Mouse (Mus musculus) skeletal muscle tissue, adult 2 months (tissue): Measurements from ENCODE around the gene Cwc27.

Experiments
- DNase-seq: peaks from one replicate; pipeline ENCODE4 v3.0.0-alpha.2; 2012; ENCODE audit warnings: low read depth, low spot score

Cwc27 gene

DNA sequence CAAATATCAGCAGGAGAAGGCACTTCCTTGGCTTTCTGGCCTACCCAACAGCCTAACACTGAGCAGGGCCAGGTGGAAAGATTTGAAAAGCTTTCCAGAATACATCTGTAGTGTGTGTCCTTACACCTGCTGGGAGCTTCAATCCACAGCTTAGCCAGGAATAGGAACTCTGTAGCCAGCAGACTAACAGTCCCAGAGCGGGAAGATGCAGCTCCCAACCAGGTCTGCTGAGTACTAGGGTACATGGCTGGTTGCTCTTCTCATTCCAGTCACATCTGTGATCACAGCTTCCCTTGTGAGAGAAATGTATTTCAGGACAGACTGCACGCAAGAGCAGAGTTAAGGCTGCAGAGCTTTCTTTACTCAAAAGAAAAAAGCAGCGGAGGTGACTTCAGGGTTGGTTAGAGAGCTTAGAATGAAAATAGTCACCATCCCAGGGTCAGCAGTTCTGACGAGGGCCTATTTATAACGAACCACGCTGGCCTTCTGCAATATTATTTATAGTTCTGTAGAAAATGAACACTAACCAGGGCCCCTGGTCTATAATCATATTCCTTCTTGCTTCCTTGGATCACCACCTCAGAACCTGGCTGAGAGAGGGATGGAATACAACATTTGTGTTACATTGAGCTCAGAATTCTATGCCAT lies 171.0 kb downstream of the Cwc27 start:
- DNase-seq: peak; percentile 44

DNA sequence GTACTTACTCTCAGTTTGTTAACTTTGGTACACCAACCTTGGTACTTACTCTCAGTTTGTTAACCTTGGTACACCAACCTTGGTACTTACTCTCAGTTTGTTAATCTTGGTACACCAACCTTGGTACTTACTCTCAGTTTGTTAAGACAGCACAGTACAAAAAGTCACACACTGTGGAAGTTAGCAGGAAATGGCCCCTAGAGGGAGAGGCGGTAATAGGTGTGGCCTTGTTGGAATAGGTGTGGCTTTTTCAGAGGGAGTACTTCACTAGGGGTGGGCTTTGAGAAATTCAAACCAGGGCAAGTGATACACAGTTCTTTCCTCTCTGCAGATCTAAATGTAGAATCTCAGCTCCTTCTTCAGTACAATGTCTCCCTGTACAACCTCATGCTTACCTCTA lies 172.8 kb downstream of the Cwc27 start:
- DNase-seq: no peak

DNA sequence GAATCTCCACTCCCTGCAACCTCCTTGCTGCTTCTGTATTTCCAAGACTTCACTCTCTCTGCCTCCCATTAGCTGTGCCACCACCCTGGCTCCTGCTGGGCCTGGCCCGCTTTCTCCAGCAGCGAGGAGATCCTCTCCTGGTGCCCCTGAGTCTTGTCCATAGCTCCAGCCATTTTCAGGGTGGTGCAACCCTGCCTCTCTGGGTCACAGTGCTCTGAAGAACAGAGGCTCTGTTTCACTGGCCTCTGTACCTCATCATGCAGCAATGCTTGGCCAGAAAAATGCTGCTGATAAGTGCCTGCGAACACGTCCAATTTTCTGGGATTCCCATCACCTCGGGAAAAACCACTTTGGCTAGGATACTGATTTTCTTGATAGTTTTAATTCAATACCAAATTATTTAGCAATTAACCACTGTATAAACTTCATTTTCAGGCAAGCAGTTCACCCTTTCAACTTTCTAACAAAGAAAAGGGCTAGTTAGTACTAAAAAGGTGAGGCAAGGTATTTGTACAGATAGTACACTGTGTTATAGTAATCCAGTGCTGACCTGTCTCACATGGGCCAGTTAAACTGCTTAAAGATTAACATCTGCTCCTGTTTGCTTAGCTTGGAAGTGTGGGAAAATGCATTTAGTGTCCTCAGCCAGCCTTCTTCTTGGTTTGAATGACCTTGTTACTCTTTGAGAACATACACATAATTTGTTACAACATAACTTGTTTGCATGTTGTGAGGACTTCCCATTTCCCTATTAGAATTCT lies 176.1 kb downstream of the Cwc27 start:
- DNase-seq: no peak

DNA sequence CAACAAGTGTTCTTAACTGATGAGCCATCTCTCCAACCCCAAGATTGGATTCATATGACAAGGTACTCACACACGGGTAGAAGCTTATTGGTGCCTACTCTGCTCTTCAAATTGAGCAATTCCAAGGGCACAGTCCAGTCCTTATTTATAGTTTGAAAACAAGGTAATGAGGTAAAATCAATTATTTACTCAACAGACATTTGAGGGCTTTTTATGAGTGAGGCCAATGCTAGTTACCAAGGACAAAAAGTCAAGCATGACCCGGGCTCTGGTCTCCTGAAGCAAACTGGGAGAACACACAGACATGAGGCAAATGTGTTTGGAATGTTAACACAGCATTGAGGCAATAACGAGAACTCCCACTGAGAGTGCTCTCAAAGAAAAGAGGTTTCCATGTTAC lies 178.0 kb downstream of the Cwc27 start:
- no peak for DNase-seq

DNA sequence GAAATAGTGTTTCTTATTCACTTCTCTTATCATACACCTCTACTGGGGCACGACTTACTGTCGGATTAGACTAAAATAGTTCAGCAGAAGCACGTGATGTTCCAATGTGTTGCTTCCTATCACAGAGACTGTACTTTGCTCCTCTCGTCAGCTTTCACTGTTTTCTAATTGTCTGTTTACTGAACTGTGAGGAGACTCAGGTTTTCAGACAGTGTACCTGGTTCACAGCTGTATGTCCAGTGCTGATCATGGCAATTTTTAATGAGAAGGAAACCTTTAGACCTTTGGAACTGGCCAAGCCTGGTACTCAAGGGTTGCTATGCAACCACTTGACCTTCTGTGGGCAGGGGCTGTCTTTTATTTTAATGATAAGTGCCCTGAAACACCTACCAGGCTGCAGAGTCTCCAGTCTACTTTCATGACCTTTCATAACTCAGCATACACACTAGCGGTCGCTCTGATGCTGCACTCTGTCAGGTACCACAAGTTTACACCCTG lies 180.9 kb downstream of the Cwc27 start:
- DNase-seq: no peak

DNA sequence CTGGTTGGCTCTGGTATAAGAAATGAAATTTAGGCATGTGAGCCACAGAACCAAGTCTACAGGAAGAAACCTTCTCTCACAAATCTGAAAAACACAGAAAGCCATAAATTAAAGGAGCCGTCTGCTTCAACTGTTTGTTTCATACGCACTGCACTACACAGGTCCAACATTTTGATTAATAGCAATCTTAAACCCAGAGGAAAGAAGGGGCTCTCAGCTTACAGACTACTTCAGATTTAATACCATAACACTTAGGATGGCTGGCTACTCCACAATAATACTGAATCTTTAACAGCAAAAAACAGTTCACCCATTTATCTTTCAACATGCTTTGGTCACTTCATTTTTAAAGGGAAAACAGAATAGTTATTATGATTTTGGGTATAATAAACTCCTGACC lies 182.2 kb downstream of the Cwc27 start:
- DNase-seq: no peak

DNA sequence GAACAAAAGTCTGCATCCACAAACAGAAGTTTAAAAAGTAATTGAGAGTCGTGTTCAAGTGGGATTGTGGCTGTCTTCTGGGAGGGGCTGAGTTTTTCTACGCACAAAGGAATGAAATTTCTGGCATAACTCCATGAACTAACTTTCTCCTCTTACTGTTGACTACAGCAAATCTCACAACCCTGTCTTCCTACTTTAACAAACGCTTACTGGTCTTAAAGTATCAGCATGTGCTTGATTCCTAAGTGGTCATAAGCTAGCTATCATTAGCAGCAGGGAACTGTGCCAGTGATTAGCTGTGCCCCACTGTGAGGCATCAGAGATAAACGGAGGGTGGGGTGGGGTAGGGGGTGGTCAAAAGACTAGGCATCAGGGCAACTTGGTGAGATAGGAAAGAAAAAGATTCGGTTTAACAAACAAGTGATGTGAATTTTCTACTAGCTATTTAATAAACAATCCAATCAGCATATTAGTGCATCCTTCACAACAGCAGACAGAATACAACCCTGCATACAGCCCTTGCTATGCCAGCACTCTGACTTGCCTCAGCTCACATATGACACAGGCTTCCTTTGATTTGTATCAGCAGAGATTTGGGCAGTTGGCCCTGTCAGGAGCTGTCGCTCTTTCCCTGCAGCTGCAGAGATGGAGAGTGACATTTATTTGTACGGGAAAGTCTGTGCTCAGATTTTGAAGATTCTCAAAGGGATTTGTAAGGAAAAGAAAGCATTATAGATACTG lies 184.3 kb downstream of the Cwc27 start:
- DNase-seq: no peak

DNA sequence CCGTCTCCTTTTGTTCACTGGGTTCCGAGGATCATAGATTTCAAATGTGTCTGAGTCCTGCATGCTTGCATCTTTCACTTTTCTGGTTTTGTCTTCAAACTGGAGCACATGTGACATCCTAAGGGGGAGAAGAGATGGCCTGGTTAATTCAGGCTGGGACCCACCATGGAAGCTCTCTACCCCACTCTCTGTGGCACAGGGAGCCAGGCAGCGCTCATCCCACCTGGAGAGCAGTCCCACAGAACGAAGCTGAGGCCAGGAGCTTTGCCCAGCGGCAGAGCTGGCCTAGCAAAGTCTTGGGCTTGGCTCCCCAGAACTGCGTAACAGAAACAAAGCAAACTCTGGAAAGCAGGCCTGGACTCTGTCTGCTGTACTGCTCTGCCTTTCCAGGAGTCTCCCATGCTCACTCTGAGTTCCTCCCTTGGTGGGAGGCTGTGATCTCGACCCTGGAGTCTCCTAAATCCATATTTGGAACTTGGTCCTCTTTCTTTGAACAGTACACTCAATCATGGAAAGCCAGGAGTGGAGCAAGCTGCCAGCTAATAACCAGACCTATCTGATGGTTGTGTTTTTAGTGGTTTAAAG lies 185.2 kb downstream of the Cwc27 start:
- DNase-seq: no peak

DNA sequence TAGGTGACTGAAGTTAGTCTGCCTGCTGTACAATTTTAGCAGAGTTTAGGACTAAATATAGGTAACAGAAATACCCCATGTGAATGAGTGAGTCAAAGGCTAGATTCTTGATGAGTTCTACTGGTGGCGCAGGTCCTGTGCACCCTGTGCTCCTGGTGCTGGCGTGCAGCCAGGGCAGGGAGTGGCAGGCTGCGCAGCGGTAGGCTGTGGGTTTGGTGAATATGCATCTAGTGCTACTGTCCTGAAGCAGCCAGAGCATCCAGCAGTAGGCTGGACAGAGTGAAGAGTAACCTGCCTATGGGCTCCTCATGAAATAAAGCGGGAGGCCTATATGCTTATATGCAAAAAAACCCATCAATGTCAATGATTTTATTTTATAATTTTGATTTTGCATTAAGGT lies 186.1 kb downstream of the Cwc27 start:
- no peak for DNase-seq

DNA sequence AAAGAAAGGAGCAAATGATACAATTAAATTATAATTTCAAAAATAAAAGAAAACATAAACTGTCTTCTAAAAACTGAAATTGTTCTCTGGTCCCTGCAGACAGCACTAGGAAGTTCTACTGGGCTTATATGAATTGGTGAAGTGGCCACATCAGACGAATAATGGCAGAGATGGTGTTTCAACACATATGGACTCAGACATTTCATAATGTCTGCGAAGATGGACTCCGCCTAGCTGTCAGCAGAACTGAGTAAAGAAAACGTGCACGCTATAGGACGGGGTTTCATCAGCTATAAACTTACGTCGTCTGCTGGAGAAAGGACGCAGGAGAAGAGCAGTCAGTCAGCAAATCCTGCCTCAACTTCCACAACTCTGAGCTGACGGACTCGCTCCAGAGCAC lies 187.3 kb downstream of the Cwc27 start:
- DNase-seq: no peak

DNA sequence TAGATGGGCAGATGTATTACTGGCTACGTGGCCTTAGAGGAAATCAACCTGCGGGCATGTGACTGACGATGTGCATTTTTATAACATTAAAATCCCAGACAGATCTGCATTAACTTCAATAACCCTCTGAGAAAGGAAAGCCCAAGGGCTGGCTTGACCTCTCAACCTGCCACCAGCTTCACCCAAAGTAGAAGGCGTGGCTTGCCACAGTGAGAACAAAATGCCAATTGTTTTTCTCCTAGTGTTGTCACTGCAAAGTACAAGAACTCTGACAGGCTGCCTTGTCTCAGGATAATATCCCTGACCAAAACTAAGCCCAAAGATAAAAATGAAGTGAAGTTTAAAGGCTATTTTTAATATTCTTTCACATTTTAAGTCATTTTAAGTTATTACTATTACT lies 188.9 kb downstream of the Cwc27 start:
- no peak for DNase-seq

DNA sequence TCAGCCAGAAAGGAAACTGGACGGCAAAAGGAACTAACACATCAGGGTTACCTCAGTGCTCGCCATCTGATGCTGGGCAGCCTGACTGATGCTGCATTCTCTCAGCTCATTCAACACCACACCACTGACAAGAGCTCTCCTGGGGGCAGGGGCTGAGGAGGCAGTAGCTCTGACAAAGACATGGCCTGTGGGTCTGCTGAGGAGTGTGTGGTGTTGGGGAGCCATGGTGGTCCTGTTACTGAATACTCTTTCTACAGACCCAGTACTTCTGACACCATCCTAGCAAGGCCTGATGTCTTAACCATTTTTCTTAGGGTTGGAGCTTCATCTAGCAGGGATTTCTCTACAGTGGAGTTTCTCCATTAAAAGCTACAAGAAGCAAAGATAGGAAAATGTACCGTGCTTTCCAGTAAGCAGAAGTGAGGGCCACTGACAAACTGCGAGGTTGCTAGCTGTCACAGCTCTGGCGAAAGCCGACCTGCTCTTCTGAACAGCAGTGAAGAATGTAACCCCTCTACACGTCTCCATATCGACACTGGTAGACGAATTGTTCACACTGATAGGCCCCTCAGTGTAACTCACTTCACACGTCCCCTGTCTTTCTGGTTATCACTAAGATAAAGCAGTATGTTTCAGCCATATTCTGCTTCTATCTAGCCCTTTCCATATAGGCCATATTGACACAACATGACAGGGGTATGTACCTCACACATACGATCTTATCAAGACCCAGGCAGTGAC lies 189.6 kb downstream of the Cwc27 start:
- DNase-seq: no peak

DNA sequence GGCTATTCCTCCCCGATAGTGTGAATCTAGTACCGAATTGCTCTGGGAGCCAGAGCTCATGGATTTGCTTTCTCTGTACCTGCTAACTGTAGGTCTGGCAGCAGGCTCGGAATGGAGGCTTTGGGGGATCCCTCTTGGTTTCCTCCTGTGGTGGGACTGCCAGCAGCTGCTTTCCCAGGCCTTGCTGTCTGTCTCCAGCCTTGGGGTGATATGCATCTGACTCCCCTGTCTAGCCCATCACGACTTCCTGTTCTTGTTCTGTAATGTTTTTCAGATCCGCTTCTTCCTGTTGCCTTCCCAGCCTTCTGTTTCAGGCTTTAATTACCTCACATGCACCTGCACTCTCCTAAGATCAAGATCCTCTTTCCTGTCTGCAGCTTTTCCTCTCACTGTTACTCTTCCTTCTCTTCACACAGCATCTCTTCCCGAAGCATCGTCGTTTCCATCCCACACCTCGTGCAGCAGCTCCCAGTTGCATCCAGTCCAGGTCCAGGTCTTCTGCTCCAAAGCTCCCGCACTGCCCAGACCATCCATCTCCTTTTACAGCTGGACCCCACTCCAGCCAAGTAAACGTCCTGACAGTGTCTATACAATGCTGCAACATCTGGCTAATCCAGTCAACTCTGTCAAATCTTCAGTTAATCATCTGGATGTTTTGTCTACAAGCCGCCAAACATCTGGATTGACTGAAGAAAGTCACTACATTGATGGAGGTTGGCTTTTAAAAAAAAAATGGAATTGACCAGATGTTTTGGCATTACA lies 193.6 kb downstream of the Cwc27 start:
- DNase-seq: no peak

DNA sequence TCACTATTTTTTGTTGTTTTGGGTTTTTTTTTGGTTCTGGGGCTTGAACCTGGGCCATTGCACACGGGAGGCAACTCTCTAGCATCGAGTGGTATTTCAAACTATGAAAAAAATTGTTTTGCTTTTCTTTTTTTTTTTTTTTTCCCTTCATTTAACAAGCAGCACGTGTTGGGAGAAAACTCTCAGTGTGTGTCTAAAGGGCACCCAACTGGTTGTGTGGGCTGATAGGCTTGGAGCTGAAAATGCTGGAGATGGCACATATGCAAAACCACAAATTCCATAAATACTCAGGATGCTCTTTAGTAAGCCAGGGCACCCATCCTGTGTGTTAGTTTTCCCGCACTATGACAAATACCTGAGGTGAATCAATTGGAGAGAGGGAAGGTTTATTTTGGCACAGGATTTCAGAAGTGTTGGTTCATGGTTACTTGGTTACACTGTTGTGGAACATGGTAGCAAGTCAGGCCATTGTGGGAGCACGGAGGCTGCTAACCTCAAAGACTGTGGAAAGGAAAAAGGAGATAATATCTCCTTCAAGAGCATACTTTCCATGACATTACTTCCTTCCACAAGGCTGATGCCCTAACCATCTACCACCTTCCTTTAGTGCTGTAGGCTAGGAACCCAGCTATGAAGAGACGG lies 194.7 kb downstream of the Cwc27 start:
- DNase-seq: no peak

DNA sequence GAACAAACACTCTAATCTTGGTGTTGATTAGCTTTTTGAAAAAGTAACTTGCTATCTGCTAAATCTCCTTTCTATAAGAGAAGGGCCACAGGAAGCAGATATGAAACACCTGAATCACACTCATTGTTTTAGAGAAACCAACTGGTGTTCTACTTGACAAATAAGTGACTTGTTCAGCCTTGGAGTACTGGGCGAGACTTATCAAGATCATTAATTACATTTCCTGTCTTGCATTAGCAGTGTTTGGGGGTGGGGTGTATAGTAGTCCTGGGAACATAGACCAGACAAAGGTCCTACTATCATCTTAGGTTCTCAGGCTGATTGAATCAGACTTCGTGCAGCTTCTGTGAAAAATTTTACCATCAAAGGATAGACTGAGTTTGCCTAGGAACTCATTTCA lies 196.5 kb downstream of the Cwc27 start:
- no peak for DNase-seq

DNA sequence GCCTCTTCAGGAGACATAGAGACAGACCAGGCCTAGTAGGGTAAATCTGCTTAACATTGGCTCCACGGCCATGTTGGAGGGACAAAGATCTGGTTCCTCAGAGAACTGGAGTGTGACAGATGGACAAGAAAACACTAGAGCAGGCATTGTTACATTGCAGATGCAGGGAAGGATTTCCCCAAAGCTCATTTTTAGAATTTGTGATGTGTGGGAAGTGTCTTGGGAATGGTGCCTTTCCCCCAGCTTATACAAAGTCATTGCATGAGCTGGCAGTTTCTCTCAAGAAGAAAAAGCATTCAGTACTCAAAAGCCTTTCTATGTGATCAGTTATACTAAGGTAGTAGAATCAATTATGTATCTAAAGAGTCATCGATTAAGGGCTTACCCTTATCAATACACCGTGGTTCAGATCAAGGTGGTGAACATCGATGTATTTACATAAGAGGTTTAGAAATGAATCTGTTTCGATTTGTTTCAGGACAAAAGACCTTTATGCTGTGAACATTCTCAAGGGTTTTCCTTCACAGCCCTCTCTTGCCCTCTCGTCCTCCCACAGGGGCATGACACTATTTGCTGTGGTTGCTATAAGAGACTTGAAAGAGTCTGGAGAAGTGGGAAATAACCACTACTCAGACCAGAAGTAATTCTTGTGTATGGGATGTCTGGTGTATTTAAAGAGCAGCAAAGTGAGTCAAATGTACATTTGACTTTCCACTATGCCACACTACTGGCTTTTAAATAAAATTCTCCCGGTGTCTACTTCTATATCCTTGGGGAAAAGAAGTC lies 197.2 kb downstream of the Cwc27 start:
- DNase-seq: no peak

DNA sequence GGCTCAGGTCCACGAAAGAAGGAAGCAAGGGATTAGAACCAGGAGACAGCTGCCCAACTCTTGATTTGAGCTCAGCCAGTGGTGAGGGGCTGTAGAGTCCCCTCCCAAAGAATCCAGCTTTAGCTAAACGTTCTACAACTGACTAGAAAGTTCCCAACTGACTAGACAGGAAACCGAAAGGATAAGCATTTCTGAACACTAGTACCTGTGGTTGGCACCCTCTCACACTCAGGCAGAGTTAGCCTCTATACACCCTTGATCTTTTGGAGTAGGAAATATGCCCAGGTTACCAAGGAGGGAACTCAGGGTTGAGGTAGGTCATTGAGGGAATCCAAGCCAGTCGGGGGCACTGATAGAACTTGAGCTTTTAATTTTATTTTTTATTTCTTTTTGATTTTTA lies 199.7 kb downstream of the Cwc27 start:
- no peak for DNase-seq

DNA sequence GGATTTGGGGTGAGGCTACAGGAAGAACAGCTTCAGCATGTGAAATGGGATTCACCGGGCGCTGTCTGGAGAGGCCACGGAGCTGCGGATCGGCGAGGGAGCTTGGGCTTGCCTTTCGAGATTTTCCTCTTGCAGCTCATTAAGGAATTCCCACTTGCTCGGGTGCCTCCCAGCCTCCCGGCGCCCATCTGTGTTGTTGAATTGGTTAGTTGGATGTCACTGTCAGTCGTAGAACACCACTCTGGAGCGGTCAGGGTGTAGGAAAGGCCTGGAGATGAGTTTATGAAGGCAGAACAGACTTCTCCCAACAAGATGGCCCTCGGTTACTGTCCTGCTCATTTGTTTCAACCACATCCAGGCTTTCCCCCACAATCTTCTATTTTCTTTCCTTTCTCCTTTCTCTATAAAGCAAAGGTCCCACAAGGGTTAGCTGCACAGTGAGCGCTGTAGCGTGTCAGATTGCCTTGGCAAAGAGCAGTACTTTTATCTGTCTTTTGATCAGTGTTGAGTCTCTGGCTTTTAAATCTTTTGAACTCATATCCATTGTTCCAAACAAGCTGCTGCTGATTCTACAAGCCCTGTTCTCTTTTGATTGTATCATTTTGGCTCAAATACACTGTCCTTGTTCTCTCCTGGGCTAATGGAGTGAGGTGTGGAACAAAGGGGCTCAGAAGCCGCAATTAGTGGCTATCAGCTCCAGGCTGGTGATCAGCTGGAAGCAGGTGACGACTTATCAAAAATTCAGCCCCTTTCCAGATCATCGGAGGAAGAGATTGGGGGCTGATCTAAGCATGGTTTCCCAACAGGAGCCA lies 200.7 kb downstream of the Cwc27 start:
- DNase-seq: no peak

DNA sequence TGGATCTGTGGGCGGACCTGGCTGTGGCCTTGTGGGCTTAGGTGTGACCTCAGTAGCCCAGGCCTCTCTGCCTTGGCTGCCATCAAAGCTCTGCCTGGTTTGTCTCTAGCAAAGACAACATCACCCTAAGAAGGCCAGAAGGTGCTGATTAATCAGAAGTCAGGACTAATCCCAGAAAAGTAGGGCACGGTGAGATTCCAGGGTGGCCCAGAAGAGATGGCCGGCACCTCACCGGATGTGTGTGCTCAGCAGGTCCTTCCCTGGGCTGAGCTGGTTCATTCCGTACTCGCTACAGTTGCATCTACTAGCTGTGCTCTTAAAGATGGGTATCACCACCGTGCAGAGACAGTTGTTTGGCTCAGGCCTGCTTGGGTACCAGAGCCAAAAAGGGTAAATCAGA lies 201.8 kb downstream of the Cwc27 start:
- DNase-seq: no peak
